Mouse (Mus musculus) macrophage (primary cell): ENCODE measurements around the gene Esyt2. TPM values are rescaled to one million over a fixed set of nuclear protein-coding genes. Genes with fewer than 3 reads are reported as not detected.

ENCODE experiments used
- H3K27ac ChIP-seq: fragments of 350-480 bp; formaldehyde crosslinking; 2 replicates; pipeline ENCODE4 v1.9.0; 2021
- H3K36me3 ChIP-seq: fragments of 350-480 bp; formaldehyde crosslinking; 2 replicates; pipeline ENCODE4 v1.9.0; 2021; ENCODE audit errors: inconsistent target
- H3K4me3 ChIP-seq: fragments of 350-480 bp; formaldehyde crosslinking; 2 replicates; pipeline ENCODE4 v1.9.0; 2021; ENCODE audit errors: inconsistent target
- H3K79me2 ChIP-seq: fragments of 350-480 bp; formaldehyde crosslinking; 2 replicates; pipeline ENCODE4 v1.9.0; 2021; ENCODE audit errors: inconsistent target
- WGBS: methylation state at CpG from one replicate; pipeline ENCODE4 v1.1.7; 2026; ENCODE audit warnings: inconsistent platforms; ENCODE audit not compliant: missing documents; 5-methylcytosine and 5-hydroxymethylcytosine counted together
- polyA plus RNA-seq: library from polyadenylated mRNA; stranded (reverse); fragments of 250-400 nt; gene quantifications from 3 replicates; pipeline ENCODE4 v1.2.4, GENCODE M21; 2018; ENCODE audit warnings: inconsistent platforms

Esyt2 gene
- polyA plus RNA-seq, 1 experiment from 2014 or later = 15.8 TPM

GRCm38 (mm10) chr12:116302181-116302580 lies 21.2 kb downstream of the Esyt2 start:
- no peak overlapping the region for H3K4me3 ChIP-seq
- no peaks in the 10 kb centered on the region for H3K36me3 ChIP-seq
- H3K79me2 ChIP-seq = peaks cover 75% of the 10 kb centered on the region
- no peak overlapping the region for H3K27ac ChIP-seq

- Histone ChIP-seq H3K27ac (no peak overlapping the region), H3K79me2 (peaks cover 78% of the 10 kb centered on the region), H3K36me3 (no peaks in the 10 kb centered on the region), H3K4me3 (no peak overlapping the region)
- 87% methylated on average over 1 of the region's 1 CpGs for WGBS
These were observed 25.0 kb downstream of the Esyt2 start for GRCm38 (mm10) chr12:116306042-116306441.

DNA sequence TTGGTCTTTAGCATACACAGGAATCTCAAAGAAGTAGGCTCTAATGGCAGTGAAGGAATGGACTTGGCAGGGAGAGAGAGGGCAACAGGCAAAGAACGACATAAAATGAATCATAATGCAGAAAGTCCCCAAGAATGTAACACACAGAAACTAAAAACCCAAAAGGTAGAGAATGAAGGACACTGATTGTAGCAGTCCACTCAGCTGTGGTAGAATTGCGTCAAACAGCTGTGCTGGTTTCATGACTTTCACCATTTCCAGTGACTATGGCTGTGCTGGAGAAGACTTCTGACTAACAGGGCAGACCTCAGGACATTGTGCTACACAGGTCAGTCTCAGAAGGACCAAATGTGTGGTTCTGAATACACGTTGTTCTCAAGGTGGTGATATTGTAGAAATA lies 26.9 kb downstream of the Esyt2 start:
- Histone ChIP-seq H3K4me3 (no peak overlapping the region), H3K79me2 (peaks cover 73% of the 10 kb centered on the region), H3K27ac (no peak overlapping the region), H3K36me3 (no peaks in the 10 kb centered on the region)
- 98% methylated on average over 3 of the region's 3 CpGs for WGBS

DNA sequence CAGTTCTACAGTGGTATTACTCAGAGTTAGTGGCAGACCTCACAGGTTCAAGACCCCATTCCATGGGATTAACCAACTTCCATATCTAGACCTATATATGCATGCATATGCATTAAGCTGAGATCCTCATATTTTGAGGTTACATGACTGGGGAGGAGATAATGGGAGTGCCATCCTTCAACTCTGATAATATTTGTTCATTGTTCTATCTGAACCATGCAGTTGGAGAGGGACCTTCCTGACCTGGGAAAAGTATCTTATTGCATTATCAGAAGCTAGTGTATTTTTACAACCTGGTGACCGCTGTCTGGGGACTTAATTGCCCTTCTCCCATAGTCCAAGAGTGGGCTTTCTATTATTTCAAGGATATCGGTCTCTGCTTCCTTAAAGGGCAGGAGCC lies 27.6 kb downstream of the Esyt2 start:
- 94% methylated on average over 2 of the region's 2 CpGs for WGBS
- no peak overlapping the region for H3K27ac ChIP-seq
- peaks cover 76% of the 10 kb centered on the region for H3K79me2 ChIP-seq
- H3K36me3 ChIP-seq = no peaks in the 10 kb centered on the region
- H3K4me3 ChIP-seq = no peak overlapping the region

DNA sequence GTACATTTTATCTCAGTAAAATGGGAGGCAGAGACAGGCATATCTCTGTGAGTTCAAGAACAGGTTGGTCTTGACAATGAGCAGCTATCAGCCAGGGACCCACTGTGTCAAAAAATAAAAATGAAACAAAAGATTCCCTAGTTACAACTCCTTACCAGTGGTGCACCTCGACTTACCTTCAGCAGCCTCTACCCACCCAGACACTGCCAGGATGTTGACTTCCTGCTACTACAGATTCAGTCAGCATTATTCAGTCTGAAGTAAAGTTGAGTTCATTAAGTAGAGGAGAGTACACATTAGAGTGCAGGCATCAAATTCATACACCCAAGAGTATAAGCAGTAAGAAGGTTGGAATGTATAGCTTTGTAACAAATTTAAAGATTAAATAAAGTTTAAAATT lies 32.8 kb downstream of the Esyt2 start:
- H3K4me3 ChIP-seq = no peak overlapping the region
- WGBS = 50% methylated on average over 1 of the region's 1 CpGs
- no peaks in the 10 kb centered on the region for H3K36me3 ChIP-seq
- H3K27ac ChIP-seq = no peak overlapping the region
- H3K79me2 ChIP-seq = peaks cover 72% of the 10 kb centered on the region

- 54% methylated on average over 3 of the region's 3 CpGs for WGBS
These were observed 34.5 kb downstream of the Esyt2 start for GRCm38 (mm10) chr12:116315498-116315897.

GRCm38 (mm10) chr12:116317818-116318217 lies 36.8 kb downstream of the Esyt2 start:
- Histone ChIP-seq H3K27ac (no peak overlapping the region), H3K79me2 (peaks cover 35% of the 10 kb centered on the region; the same call in 1 of the 2 replicates), H3K36me3 (no peaks in the 10 kb centered on the region), H3K4me3 (no peak overlapping the region)
- 0% methylated on average over 1 of the region's 1 CpGs for WGBS

More at GRCm38 (mm10) chr12:116315498-116315897, 34.5 kb downstream of the Esyt2 start:
- no peaks in the 10 kb centered on the region for H3K36me3 ChIP-seq
- H3K79me2 ChIP-seq = peaks cover 55% of the 10 kb centered on the region
- no peak overlapping the region for H3K4me3 ChIP-seq
- no peak overlapping the region for H3K27ac ChIP-seq

GRCm38 (mm10) chr12:116325545-116325944 lies 44.5 kb downstream of the Esyt2 start:
- 84% methylated on average over 3 of the region's 4 CpGs for WGBS
- Histone ChIP-seq H3K4me3 (no peak overlapping the region), H3K79me2 (no peaks in the 10 kb centered on the region), H3K27ac (no peak overlapping the region), H3K36me3 (0 out of 2 replicates have a peak, but pooled peaks cover 6% of the 10 kb centered on the region)

GRCm38 (mm10) chr12:116326159-116326558 lies 45.2 kb downstream of the Esyt2 start:
- Histone ChIP-seq H3K79me2 (no peaks in the 10 kb centered on the region), H3K4me3 (no peak overlapping the region), H3K27ac (no peak overlapping the region), H3K36me3 (0 out of 2 replicates have a peak, but pooled peaks cover 6% of the 10 kb centered on the region)
- WGBS = 83% methylated on average over 1 of the region's 1 CpGs

DNA sequence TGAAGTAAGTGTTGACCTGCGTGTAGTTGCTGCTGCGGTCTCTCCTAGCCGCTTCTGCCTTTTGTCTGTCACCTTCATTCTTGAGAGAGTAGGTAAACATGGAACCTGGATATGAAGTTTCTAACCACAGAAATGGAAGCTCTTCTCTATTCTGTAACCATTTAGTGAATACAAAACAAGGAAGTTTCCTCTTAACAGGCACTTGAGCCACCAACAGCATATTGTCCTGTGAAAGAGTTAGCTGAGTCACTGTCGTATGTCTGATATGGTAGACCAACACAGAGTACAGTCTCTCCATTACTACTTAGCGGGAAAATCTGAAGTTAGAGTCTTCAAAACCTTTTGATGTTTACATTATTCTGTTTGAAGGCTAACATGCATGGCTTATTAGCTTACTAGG lies 53.3 kb downstream of the Esyt2 start:
- 81% methylated on average over 5 of the region's 5 CpGs for WGBS
- H3K27ac ChIP-seq = no peak overlapping the region
- 0 out of 2 replicates have a peak, but pooled peaks cover 13% of the 10 kb centered on the region for H3K36me3 ChIP-seq
- H3K4me3 ChIP-seq = no peak overlapping the region
- no peaks in the 10 kb centered on the region for H3K79me2 ChIP-seq

DNA sequence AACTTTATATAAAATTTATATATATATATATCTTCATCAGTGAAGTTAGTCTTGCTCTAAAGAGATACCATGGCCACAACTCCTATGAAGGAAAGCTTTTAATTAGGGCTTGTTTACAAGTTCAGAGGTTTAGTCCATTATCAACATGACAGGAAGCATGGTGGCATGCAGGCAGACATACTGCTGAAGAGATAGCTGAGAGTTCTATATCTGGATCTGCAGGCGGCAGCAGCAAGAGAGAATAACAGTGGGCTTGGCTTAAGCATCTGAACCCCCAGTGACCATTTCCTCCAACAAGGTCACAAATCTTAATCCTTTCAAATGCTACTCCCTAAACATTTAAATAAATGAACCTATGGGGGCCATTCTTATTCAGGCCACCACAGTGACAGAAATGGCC lies 59.2 kb downstream of the Esyt2 start:
- Histone ChIP-seq H3K4me3 (no peak overlapping the region), H3K79me2 (no peaks in the 10 kb centered on the region), H3K36me3 (0 out of 2 replicates have a peak, but pooled peaks cover 10% of the 10 kb centered on the region), H3K27ac (no peak overlapping the region)
- WGBS = 100% methylated on average over 1 of the region's 1 CpGs

DNA sequence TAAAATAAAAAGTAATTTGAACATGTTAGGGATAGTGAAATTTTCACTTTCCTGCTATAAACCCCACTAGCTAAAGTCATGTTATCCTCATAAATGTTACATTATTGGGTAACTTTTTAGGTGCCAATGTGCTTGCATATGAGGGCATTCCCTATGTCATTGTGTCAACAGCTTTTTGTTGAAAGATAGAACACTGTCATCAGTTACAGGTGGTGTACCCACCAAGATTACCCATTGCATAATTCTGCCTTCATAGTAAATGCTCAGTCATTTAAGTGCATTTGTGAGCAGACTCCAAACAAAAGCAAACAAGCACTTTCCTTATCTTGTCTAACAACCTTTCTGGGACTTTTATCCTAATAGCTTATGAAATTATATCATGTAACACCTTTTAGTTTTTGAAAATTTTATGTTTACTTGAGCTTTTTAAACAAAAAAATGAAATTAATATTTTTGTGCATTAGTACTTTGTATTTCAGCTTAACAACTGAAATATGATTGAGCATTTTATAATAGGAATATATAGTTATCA lies 67.8 kb downstream of the Esyt2 start:
- Histone ChIP-seq H3K79me2 (no peaks in the 10 kb centered on the region), H3K27ac (no peak overlapping the region), H3K36me3 (0 out of 2 replicates have a peak, but pooled peaks cover 4% of the 10 kb centered on the region), H3K4me3 (no peak overlapping the region)

DNA sequence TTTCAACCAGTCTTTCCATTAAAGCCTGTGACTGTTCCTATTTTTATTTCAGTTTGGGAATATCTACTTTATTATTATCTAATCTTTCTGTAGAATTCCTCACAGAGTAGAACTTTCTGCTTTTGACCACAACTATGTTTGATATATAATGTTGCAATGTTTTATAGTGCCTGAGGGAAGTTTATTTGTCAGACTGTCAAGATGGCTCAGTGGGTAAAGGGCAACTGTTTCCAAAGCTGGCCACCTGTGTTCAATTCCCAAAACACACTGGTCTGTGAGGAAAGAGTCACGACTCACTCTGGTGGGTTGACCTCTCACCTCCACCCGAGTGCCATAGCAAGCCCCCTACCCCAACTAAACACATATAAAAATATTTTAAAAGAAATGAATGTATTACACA lies 68.4 kb downstream of the Esyt2 start:
- Histone ChIP-seq H3K79me2 (no peaks in the 10 kb centered on the region), H3K27ac (no peak overlapping the region), H3K4me3 (no peak overlapping the region), H3K36me3 (0 out of 2 replicates have a peak, but pooled peaks cover 4% of the 10 kb centered on the region)
- 100% methylated on average over 1 of the region's 2 CpGs for WGBS

DNA sequence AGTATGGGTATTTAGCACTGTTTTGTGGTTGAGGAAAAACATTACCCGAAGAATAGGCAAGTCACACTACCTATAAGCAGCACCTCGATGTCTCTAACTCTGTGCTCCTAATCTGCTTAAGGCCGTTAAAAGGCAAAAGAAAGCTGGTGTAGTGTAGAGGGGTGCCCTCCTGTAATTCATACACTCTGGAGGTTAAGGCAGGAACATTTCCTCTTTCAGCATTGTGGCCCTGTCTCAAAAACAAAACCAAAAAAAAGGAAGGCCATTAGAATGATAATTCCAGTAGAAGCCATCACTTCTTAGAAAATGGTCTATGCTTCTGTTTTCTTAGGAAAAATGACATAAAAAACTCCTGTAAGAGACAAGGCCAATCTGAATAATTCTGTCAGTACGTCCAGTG lies 70.0 kb downstream of the Esyt2 start:
- 0 out of 2 replicates have a peak, but pooled peaks cover 4% of the 10 kb centered on the region for H3K36me3 ChIP-seq
- 83% methylated on average over 4 of the region's 4 CpGs for WGBS
- no peaks in the 10 kb centered on the region for H3K79me2 ChIP-seq
- H3K4me3 ChIP-seq = no peak overlapping the region
- no peak overlapping the region for H3K27ac ChIP-seq

DNA sequence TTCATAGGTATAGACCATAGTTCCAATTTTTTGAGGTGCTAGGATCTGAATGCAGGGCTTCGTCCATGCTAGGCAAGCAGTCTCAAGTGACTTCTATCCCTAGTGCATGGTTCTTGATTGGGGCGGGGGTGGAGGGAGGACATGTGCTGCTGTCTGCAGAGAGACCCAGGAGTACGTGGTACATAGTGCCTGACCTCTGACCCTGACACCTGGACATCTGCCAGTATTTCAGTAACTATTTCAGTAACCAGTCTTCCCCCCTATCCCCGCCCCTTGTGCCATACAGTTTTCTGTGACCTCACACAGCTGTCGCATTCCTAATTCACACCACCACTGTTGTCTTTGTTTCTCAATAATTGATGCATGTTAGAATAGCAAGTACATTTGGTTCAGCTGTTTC lies 71.4 kb downstream of the Esyt2 start:
- WGBS = 93% methylated on average over 5 of the region's 5 CpGs
- H3K36me3 ChIP-seq = peaks cover 9% of the 10 kb centered on the region; the same call in 1 of the 2 replicates

DNA sequence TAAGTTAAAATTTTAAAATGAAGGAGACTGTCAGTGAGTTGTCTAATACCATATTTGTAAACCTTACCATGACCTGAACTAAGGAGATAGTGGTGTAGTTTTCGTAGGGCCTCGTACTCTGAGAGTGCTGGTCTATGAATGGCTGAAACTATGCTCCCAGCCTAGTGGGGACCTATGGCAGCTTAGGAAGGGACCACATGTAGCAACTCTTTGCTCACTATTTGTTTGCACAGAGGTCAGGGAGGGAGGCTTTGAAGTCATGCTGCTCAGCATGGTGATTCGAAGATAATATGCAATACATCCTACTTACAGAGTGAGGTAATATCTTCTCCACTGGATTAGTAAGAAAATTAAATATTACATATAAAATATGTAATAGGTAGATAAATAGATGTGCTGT lies 73.7 kb downstream of the Esyt2 start:
- Histone ChIP-seq H3K4me3 (no peak overlapping the region), H3K36me3 (peaks cover 8% of the 10 kb centered on the region; the same call in 1 of the 2 replicates), H3K79me2 (no peaks in the 10 kb centered on the region), H3K27ac (no peak overlapping the region)
- WGBS = 100% methylated on average over 3 of the region's 3 CpGs

More for the DNA sequence above, 71.4 kb downstream of the Esyt2 start:
- Histone ChIP-seq H3K79me2 (no peaks in the 10 kb centered on the region), H3K27ac (no peak overlapping the region), H3K4me3 (no peak overlapping the region)
